Mouse (Mus musculus) adrenal gland, adult (tissue): ENCODE data around the gene Zfp874a.
"Not testable (repeated sequence)": the region's sequence is repeated elsewhere in the genome, so short reads cannot be mapped to it uniquely, and the experiment has no call there.

Experiments
- DNase-seq, 2 experiments: peaks; one replicate each; pipeline ENCODE4 v3.0.0; 2022 to 2023; ENCODE audit warnings: low spot score in 1 of 2; ENCODE audit not compliant: inconsistent age in 2 of 2

The Zfp874a gene

DNA sequence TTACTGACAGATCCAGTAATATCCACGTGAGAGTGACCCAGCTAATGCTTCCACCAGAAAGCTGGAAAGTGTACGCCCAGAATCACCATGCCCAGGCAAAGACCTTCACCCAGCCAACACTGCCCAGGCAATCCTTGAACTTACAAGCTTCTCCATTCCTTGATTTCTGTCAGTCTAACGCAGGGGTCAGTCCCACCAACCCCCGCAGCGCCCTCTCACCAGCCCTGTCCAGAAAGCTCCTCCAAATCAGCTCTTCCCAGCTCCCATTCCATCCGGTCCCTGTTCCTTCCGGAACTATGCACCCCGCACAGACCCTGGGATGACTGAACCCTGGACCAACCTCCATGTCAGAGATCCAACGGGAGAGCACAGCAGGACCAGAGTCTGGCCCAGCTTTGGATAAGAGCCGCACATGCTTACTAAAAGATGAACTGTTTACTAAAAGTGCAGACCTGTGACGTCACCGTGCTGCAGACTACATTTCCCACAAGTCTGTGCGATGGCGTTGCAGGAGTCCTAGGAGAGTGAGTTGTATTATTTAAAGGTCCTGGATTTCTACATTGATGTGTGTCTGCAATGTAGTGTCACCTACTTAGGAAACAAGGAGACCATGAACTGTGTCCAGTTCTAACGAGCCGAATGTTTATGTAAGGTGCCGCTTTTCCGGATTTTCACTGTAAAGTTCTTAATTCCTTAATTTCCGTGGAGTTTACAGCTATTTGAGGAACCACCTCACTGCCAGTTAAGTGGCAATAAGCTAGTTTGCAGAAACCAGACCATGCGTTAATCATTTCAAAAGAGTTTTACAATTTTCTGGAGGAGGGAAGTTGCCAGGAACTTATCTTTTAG, at the start of gene Zfp874a:
Gene Zfp874a, minus strand, starts transcription at position 453 of the 849 bp plus-strand sequence.
- DNase-seq: peak; percentile 91 to 96

DNA sequence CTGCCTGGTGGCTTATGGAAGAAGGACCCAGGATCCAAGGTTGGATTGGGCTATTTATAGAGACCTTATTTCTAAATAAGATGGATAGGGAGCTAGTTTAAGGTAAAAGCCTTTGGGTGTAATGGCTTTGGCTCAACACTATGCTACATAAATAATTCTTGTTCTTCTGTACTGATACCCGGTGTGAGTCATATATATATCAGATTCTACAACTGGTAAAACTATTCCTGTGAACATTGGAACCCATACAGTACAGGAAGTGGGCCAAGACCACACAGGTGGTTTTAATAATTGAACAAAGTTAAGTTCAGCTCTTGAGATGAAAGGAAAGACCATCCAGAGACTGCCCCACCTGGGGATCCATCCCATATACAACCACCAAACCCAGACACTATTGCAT, 49.5 kb upstream of the Zfp874a start:
- no peak for DNase-seq

DNA sequence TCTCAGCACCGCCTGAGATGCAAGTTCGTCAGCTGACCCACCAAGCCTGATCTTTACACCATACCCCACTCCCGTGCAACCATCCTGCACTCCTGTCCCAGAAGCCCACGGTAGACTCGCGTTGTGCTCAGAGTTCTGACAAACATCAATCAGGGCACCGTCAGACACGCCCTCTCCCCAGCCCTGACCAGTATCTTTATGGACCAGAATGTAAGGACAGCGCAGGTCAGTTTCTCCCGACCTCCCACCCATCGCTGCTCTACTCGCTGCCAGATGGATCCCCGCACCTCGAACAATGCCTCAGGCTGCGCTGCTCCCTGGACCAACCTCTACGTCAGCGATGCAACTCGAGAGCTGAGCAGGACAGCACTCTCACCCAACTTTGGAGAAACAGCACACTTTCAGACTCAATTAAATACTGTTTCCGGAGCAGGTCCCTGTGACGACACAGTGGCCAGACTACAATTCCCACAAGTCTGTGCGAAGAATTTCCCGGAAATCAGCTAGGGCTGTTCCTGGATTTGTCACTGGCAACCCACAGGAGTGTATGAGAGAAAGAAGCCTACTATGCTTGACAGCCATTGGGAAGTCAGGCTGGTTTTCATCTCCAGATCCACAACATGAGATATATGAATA, 48.8 kb upstream of the Zfp874a start, which contains the start of gene Zfp58:
Gene Zfp58, minus strand, starts transcription at position 472 of the 636 bp plus-strand sequence.
- DNase-seq: peak; percentile 87 to 96

DNA sequence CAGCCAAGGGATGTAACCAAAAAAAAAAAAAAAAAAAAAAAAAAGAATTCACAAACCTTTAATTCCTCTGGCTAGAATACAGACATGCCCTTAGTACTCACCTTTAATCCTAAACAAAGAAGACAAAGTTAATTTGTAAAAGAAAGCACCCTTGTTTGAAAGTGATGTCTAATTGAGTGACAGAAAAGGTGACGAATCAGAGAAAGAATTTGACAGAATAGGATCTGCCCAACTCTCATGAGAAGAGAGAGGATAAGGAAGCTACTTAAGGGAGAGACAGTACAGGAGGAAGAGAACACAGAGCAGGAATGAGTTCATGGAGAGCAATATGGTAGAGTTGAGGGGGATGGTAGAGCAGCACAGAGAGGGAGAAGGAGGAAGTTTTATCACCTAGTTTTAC, 44.2 kb upstream of the Zfp874a start:
- DNase-seq: no peak

DNA sequence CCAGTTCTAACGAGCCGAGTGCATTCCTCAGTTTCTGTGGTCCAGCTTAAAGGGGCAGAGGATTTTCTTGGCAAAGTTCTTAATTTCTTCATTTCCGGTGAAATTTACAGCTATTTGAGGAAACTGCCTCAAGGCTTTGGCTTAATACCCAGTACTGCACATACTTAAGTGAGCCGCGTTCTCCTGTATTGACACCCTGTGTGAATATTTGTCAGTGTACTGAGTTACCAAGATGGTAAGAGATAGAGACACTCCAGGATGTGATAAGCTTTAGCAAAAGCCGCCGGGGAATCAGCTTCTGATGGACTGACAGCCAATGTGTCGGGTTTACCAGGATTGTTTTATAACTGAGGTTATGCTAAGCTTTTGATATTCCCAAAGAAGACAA, 33.0 kb upstream of the Zfp874a start:
- no peak for DNase-seq

DNA sequence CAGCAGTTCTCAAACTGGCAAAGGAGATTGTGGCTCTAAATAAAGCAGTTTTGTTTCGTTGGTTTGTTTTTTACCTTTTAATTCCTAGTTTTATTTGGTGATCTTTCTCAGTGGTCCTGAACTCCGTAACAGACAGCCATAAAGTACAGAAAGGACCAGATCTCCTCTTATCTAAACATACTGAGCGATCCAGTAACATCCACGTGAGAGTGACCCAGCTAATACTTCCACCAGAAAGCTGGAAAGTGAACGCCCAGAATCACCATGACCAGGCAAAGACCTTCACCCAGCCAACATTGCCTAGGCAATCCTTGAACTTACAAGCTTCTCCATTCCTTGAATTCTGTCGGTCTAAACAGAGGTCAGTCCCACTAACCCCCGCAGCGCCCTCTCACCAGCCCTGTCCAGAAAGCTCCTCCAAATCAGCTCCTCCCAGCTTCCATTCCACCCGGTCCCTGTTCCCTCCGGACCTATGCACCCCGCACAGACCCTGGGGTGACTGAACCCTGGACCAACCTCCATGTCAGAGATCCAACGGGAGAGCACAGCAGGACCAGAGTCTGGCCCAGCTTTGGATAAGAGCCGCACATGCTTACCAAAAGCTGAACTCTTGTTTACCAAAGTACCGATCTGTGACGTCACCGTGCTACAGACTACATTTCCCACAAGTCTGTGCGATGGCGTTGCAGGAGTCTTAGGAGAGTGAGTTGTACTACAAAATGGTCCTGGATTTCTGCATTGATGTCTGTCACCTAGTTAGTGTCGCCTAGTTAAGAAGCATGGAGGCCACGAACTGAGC, 32.4 kb upstream of the Zfp874a start, which contains the start of gene Zfp874b:
Gene Zfp874b, minus strand, starts transcription at position 634 of the 799 bp plus-strand sequence.
- peak; percentile 87 to 97 for DNase-seq

DNA sequence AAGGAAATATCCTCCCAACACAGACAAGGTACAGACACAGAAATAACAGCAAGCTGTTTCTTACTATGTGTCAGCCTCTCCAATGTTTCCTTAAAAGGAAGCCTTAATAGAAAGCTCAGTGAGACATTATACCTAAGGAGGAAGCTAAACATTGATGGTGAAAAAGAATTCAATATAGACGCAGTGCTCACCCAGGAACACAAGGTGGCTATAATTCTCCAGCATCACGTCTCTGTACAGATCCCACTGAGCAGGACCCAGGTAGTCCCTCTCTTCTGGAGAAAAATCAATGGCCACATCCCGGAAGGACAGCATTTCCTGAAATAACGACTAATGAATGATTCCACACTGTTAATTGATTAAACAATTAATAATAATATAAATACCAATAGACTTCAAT, 30.1 kb upstream of the Zfp874a start:
- DNase-seq: no peak

DNA sequence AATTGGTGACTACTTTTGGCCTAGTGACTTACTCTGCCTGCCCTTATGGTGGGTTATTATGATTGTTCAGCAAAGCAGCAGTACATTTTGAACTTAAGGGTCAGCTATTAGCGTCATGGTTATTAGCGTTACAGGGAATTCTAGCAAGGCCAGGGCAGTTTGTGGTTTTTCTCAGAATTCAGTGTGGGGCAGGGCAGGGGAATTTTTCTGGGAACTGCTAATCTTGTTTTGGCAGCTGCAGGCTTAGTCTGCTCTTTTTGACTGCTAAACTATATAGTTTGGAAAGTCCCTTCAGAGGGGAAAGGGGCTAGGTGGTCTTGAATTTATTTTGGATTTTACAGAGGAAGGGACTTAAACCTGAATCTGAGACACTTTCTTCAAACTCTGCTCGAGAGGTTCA, 17.9 kb upstream of the Zfp874a start:
- DNase-seq: no peak

DNA sequence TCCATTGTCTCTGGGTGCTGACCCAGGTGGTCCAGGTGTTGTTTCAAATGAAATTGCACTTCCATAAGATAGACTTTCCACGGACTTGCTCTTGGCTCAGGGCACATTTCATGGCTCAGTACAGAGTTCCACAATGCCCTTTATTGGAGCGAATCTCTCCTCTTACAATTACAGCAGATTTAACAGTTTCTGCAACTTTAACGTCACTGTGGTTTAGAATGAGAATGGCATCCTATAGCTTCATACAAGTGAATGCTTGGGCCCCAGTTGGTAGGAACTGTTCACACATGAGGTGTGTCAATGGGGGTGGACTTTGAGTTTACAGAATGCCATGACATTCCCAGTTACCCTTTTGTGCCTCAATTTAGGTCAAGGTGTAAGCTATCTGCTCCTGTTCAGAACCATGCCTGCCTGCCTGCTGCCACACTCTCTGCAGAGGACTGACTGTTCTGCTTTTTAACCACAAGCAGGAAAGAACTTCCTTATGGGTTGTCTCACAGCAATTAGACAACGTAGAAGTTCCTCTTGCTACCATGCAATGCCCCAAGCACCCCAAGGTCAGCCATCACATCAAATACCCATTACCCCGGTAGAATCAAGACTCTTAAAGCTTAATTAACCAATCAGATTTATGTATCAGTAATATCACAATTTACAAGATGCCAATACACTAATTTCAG, 12.2 kb upstream of the Zfp874a start:
- not testable (repeated sequence) for DNase-seq

DNA sequence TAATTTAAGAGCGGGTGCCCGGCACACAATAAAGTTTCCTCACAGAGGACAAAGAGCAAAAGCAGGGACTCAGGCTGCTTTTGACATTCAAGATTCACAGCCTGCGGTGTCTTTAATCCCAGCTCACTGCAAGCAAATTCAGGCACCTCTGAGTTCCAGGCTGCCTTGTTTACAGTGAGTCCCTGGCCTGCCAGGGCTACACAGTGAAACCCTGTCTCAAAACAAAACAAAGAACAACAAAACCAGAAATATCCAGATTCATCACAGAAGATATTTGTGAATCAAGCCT, 541 bp upstream of the Zfp874a start:
- DNase-seq: peak in 1 of 2 experiments; percentile 30

DNA sequence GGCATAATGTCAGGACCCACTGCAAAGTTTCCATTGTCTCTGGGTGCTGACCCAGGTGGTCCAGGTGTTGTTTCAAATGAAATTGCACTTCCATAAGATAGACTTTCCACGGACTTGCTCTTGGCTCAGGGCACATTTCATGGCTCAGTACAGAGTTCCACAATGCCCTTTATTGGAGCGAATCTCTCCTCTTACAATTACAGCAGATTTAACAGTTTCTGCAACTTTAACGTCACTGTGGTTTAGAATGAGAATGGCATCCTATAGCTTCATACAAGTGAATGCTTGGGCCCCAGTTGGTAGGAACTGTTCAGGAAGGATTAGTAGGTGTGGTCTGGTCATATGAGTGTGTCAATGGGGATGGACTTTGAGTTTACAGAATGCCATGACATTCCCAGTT, 14.3 kb downstream of the Zfp874a start:
- DNase-seq: not testable (repeated sequence)

DNA sequence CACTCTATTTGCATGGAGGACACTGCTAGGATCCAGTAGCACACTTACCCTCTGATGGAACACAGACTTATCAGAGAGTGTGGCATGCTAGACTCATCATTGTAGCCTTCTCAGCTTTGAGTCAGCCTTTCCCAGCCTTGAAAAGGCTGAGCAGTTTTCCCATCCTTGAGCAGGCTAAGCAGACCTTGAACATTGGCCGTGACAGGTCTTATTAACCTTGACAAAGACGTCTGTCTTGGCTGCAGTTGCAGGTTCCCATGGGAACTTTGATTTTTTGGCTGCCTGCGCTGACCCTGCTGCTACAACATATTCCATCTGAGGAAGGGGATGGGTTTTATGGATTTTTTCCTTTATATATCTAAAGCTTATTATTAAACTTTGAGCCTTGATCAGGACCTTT, 23.3 kb downstream of the Zfp874a start:
- DNase-seq: peak; percentile 86 to 91

DNA sequence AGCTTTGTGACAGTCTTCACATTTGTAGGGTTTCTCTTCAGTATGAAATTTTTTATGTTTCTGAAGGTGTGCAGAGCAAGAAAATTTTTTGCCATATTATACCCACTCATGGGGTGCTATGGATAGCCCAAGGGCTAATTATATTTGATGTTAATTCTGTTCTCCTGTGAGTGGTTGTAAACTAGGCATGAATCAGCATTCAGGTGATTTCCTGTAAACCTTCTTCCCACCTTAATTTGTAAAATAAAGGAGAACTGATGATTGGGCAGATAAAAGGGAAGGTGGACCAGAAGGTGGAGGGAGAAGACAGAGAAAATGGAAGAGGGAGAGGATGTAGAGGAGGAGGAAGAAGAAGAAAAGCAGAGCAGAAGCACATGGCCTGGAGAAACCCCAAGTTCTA, 25.7 kb downstream of the Zfp874a start:
- DNase-seq: not testable (repeated sequence)

DNA sequence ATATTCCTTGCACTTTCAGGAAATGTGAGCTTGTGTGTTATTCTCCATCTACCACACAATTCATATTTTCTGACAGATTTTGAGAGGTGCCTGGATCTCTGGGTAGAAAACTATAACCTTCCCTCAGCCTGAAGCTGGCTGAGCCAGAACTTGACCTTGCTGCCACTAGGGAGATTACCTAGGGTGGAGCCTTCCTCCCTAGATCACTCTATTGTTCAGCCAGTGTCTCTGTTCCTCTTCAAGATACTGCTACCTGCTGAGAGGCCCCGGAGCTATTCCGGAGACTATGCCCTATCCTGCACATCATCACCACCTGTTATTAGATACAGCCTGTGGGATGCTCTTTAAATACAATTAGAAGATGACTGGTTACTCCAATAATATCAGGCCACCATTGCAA, 28.9 kb downstream of the Zfp874a start:
- not testable (repeated sequence) for DNase-seq

DNA sequence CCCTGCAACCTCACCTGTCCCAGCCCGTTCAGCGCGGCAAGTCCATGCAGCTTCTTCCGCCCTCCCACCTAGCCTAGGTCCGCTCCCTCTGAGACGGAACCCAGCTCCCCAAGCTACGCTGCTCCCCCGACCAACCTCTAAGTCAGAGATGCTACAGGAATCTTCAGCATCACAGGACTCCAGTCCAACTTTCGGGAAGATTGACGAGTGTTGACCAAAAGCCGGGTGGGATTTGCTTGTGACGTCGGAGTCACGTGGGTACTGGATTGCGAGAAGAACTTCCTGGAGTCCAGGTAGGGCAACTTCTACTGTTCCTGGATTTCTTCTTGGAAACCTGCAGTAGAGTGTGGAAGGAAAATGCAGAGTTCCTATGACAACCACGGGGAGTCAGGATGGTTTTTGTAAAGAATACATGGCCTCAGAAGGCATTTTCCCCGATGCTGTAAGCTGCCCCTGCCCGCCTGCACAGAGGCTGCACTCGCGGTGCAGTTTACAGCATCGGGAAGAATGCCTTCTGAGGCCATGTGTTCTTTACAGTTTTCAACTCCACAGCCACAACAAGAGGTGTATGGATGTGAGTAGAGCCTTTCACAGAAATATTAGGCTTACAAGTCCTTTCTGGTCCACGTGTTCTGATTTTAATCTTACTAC, 30.1 kb downstream of the Zfp874a start, which contains the start of gene Zfp459:
Gene Zfp459, minus strand, starts transcription at position 212 of the 651 bp plus-strand sequence.
- peak; percentile 50 to 80 for DNase-seq

DNA sequence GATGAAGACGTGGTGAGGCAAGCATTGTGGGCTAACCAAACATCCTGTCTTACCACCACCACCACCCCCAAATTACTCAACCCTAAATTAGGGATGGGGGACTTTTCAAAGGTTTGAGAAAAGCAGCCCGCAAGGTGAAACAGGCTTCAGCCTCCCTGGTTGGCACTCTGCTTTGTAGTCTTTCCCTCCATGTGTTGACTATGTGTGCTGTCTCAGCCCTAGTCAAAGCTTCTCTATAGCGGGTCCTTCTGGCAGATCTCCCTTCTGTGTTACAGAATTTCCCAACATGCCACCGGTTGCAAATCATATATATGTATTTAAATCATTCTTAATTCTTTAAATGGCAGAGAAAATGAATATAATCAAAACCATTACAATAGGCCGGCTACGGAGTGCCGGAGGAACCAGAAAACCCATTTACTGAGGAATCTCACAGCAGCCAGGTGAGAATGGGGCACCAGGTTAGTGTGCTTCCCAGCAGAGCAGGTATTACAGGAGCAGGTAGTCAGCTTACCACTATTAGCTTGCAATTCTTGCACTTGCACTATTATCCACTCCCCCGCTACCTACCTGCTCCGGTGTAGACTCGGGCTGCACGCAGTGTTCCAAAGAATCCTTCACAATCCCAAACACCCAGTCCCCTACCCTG, 30.7 kb downstream of the Zfp874a start:
- DNase-seq: no peak

DNA sequence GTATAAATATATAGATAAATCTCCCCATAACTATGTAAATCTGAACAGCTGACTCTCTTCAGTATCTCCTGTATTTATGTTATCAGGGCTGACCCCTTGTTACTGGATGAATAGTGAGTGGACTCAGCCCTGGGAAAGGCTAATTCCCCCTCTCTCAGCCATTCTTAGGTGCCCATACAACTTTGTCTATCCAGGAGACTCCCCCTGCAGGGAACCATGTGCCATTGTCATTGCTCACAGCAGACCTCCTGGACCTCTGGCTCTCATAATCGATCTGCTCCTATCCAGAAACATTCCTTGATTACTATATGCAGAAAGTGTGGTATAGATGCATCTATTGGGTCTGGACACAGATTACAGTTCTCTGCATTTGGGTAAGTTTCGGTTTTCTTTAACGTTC, 34.6 kb downstream of the Zfp874a start:
- no peak for DNase-seq

DNA sequence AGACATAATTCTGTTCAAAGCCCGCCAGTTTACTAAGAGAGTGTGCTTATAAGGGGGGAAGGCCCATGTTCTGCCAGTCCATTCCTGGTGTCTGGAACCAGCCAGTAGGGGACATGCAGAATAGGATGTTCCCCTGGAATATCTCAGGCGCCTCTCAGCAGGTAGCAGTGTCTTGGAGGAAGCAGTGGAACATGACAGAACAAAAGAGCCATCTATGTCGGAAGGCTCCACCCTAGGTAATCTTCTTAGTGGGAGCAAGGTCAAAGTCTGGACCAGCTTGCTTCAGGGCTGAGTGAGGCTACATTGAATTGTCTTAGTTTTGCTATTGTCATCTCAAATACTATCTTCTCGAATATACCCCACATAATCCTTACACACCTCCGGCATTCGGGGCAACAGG, 35.7 kb downstream of the Zfp874a start:
- DNase-seq: no peak

DNA sequence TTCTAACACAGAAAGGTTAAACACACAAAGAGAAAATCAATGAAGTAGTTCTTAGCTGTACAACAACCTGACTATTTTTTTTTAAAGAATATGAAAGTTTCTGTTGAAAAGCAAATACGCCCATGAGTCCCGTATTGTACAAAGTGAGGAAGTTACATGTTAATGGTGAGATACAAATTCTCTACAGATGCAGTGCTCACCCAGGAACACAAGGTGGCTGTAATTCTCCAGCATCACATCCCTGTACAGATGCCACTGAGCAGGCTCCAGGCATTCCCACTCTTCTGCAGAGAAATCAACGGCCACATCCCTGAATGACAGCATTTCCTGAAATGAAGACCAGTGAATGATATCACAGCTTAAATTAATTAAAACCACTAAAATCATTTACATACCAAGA, 37.8 kb downstream of the Zfp874a start:
- peak in 1 of 2 experiments; percentile 50 for DNase-seq
